Mouse (Mus musculus): ENCODE measurements around the gene Hspa4. TPM values are rescaled to one million over a fixed set of nuclear protein-coding genes. Genes with fewer than 3 reads are reported as not detected.

The Hspa4 gene
- total and polyA plus RNA-seq, 3 experiments, result 209 to 907 (median 276) TPM

DNA sequence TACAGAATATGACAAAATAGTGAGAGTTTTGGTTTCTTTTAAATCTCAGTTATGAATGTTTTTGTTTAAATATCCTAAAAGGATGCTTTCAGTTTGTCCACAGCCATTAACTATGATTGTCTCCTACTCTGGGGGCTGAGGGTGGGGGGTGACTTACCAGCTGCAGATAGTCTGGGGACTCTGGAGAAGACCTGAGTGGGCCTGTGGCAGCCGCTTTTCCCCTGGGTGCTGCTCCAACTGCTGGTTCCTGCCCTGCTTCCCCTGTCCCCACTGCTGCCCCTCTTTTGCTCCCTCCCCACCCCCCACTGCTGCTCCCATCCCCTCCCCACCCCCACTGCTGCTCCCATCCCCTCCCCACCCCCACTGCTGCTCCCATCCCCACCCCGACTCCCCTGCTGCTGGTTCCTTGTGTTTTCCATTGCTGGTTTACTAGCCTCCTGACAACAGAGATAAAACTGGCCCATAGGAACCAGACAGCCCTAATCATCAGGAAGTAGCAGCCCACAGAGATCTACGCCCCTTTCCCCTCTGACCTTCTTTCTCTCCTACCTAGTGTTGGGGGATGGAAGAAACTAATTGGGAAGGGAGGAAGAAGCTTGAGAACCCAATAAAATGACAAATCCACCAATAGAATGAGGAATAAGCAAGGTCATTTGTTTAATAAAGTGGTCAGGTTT lies 35.4 kb upstream of the Hspa4 start:
- peaks cover 7 to 21% of the 10 kb centered on the region in 2 experiments for H3K36me3 ChIP-seq (ENCODE audit: control insufficient read depth in 1 of 2, insufficient read depth in 2 of 2, low read length in 2 of 2)
- H3K79me2 ChIP-seq (ENCODE audit: control insufficient read depth, insufficient read depth, low read length, poor library complexity), result no peaks in the 10 kb centered on the region
- no peaks in the 10 kb centered on the region for H3K9me3 ChIP-seq (replicated peaks; ENCODE audit: insufficient read depth, low read length)
- peaks cover 21 to 23% of the 10 kb centered on the region in 2 experiments for H3K4me1 ChIP-seq (ENCODE audit: control insufficient read depth in 1 of 2, insufficient read depth in 2 of 2, low read length in 2 of 2)
- H3K9ac ChIP-seq (ENCODE audit: control insufficient read depth, low read depth, low read length, poor library complexity, severe bottlenecking), result peak overlapping the region; percentile 33; the same call in 1 of the 2 replicates
- peak; percentile 87 for TF ChIP-seq GATA1 (IDR thresholded peaks at IDR 0.05; ENCODE audit: low read depth, low read length)
- TF ChIP-seq CHD2 (IDR thresholded peaks at IDR 0.05; ENCODE audit: low read length), result peak; percentile 78
- TF ChIP-seq E2F4 (IDR thresholded peaks at IDR 0.05; ENCODE audit: borderline replicate concordance, low read depth, low read length), result no peak
- TF ChIP-seq MAFK (IDR thresholded peaks at IDR 0.05; ENCODE audit: borderline replicate concordance, low read depth, low read length), result no peak
- TF ChIP-seq EP300 (IDR thresholded peaks at IDR 0.05; ENCODE audit: low read depth in 1 of 2, low read length in 2 of 2), result peak; percentile 92 to 94
- TF ChIP-seq POLR2A (IDR thresholded peaks at IDR 0.05; ENCODE audit: control insufficient read depth in 1 of 2, insufficient read depth in 1 of 2, low read depth in 1 of 2, low read length in 2 of 2, poor library complexity in 1 of 2), result no peak
- peak; percentile 51; the same call in 1 of the 2 replicates for TF ChIP-seq HCFC1 (IDR thresholded peaks at IDR 0.05; ENCODE audit: low read depth, low read length)
- TF ChIP-seq BHLHE40 (IDR thresholded peaks at IDR 0.05; ENCODE audit: borderline replicate concordance, low read depth, low read length), result no peak
- TF ChIP-seq TBP (IDR thresholded peaks at IDR 0.05; ENCODE audit: low read depth, low read length), result no peak
- peak; percentile 78 for TF ChIP-seq SIN3A (IDR thresholded peaks at IDR 0.05; ENCODE audit: low read length)
- peak; percentile 31; the same call in 1 of the 2 replicates for TF ChIP-seq MXI1 (IDR thresholded peaks at IDR 0.05; ENCODE audit: low read depth, low read length)
- TF ChIP-seq CHD1 (IDR thresholded peaks at IDR 0.05; ENCODE audit: low read depth, low read length), result 0 out of 2 replicates have a peak, but pooled peaks have one; percentile 77
- TF ChIP-seq RCOR1 (IDR thresholded peaks at IDR 0.05; ENCODE audit: low read depth, low read length), result peak; percentile 87
- peak; percentile 90 for TF ChIP-seq TCF12 (IDR thresholded peaks at IDR 0.05; ENCODE audit: low read depth, low read length)
- no peak for TF ChIP-seq MEF2A (IDR thresholded peaks at IDR 0.05; ENCODE audit: extremely low read depth, insufficient replicate concordance, low read depth, low read length, poor library complexity, severe bottlenecking)
- no peak for TF ChIP-seq USF1 (IDR thresholded peaks at IDR 0.05; ENCODE audit: low read depth, low read length)
- no peak for TF ChIP-seq POLR2AphosphoS2 (IDR thresholded peaks at IDR 0.05; ENCODE audit: low read length)
- TF ChIP-seq ETS1 (IDR thresholded peaks at IDR 0.05; ENCODE audit: low read depth, low read length), result peak; percentile 84
- TF ChIP-seq MAZ (IDR thresholded peaks at IDR 0.05; ENCODE audit: low read depth, low read length), result 0 out of 2 replicates have a peak, but pooled peaks have one; percentile 15
- TF ChIP-seq TAL1 (IDR thresholded peaks at IDR 0.05; ENCODE audit: low read length), result peak; percentile 67
- peak; percentile 82 for TF ChIP-seq ELF1 (IDR thresholded peaks at IDR 0.05; ENCODE audit: low read depth, low read length)
- TF ChIP-seq MYC (IDR thresholded peaks at IDR 0.05; ENCODE audit: low read depth, low read length), result peak; percentile 49; the same call in 1 of the 2 replicates
- DNase-seq (ENCODE audit: low read depth, low spot score), result peak; percentile 82
- H3K27ac ChIP-seq (ENCODE audit: control insufficient read depth, low read depth, low read length), result peak overlapping the region; percentile 84
- H3K4me3 ChIP-seq (ENCODE audit: control insufficient read depth in 1 of 2, insufficient read depth in 1 of 2, low read depth in 2 of 2, low read length in 2 of 2), result no peak overlapping the region
- no peaks in the 10 kb centered on the region for H3K27me3 ChIP-seq (ENCODE audit: control insufficient read depth in 1 of 2, insufficient read depth in 2 of 2, low read length in 2 of 2)
